Mouse (Mus musculus) small intestine, adult 2 months (tissue): ENCODE measurements around the gene Rbak. TPM values are rescaled to one million over a fixed set of nuclear protein-coding genes. Genes with fewer than 3 reads are reported as not detected.
"Not testable (repeated sequence)": the region's sequence is repeated elsewhere in the genome, so short reads cannot be mapped to it uniquely, and the experiment has no call there.

ENCODE experiments used
- H3K27ac ChIP-seq: fragments of 200-500 bp; 2 replicates; pipeline ENCODE4 v1.5.1; 2012; ENCODE audit warnings: low read depth, low read length, control low read depth, inconsistent platforms; ENCODE audit not compliant: insufficient read depth
- H3K27me3 ChIP-seq: fragments of 200-500 bp; 2 replicates; pipeline ENCODE4 v1.6.1; 2012; ENCODE audit warnings: mild to moderate bottlenecking, moderate library complexity, low read length, inconsistent platforms; ENCODE audit not compliant: control insufficient read depth, insufficient read depth
- H3K36me3 ChIP-seq: fragments of 200-500 bp; 2 replicates; pipeline ENCODE4 v1.6.1; 2012; ENCODE audit warnings: mild to moderate bottlenecking, low read length, control low read depth, inconsistent platforms; ENCODE audit not compliant: control insufficient read depth, insufficient read depth
- H3K4me1 ChIP-seq: fragments of 200-500 bp; 2 replicates; pipeline ENCODE4 v1.6.1; 2012; ENCODE audit warnings: low read length, inconsistent platforms, mixed read lengths; ENCODE audit not compliant: control insufficient read depth, insufficient read depth, insufficient read length
- H3K4me3 ChIP-seq: fragments of 200-500 bp; 2 replicates; pipeline ENCODE4 v1.5.1; 2012; ENCODE audit warnings: low read depth, mild to moderate bottlenecking, control low read depth, inconsistent platforms, low read length, moderate library complexity
- CTCF ChIP-seq: fragments of 200-500 bp; IDR thresholded peaks from 2 replicates; pipeline ENCODE4 v1.5.1; 2012; ENCODE audit warnings: low read depth, mild to moderate bottlenecking, control low read depth, inconsistent platforms, low read length, moderate library complexity, mixed read lengths; ENCODE audit not compliant: insufficient replicate concordance, insufficient read length; ENCODE audit errors: extremely low read depth
- POLR2A ChIP-seq: fragments of 200-500 bp; IDR thresholded peaks from 2 replicates; pipeline ENCODE4 v1.6.1; 2012; ENCODE audit warnings: low read depth, mild to moderate bottlenecking, control low read depth, inconsistent platforms, low read length, moderate library complexity
- WGBS: fragments of 180-500 bp; shearing (Covaris S2); methylation state at CpG from one replicate; pipeline ENCODE4 v1.1.7; 2018; 5-methylcytosine and 5-hydroxymethylcytosine counted together
- polyA plus RNA-seq: library from polyadenylated mRNA; depleted of rRNA; stranded (reverse); fragments of >200 nt; gene quantifications from 2 replicates; pipeline ENCODE4 v1.2.3, GENCODE M21; 2012

Gene Rbak
- polyA plus RNA-seq, 1 experiment, result 1.4 TPM

- Histone ChIP-seq H3K36me3 (no peaks in the 10 kb centered on the region), H3K4me3 (no peak overlapping the region), H3K27me3 (0 out of 2 replicates have a peak, but pooled peaks cover 3% of the 10 kb centered on the region), H3K4me1 (peaks cover 6% of the 10 kb centered on the region; the same call in 1 of the 2 replicates), H3K27ac (no peak overlapping the region)
- 86% methylated on average over 7 of the region's 7 CpGs for WGBS
- TF ChIP-seq CTCF (no peak), POLR2A (no peak)
Measured at GRCm38 (mm10) chr5:143135042-143135441, 45.5 kb downstream of the Rbak start.

DNA sequence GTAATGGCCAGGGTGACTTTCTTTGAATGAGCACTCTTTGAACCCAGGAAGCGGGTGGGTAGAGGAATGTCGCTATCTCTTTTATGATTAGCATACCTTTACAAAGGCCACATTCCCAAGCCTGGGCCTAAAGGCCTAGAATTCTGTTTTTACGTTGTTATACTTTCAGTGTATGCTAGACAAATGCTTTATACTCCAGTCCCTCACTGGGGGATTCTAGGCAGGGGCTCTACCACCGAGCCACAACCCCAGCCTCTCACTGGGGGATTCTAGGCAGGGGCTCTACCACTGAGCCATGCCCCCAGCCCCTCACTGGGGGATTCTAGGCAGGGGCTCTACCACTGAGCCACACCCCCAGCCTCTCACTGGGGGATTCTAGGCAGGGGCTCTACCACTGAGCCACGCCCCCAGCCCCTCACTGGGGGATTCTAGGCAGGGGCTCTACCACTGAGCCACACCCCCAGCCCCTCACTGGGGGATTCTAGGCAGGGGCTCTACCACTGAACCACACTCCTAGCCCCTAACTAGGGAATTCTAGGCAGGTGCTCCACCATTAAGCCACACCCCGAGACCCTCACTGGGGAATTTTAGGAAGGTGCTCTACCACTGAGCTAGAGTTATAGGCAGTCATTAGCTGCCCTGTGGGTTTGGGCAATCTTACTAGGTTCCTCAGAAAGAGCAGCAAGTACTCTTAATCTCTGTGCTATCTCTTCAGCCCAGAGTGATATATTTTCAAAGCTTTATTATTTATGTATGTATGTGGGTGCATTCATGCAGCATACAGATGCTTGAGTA, 46.2 kb downstream of the Rbak start:
- H3K27me3 ChIP-seq, H3K4me3 ChIP-seq, H3K36me3 ChIP-seq, H3K27ac ChIP-seq, H3K4me1 ChIP-seq: not testable (repeated sequence)
- 81% methylated on average over 4 of the region's 6 CpGs for WGBS

- 16% methylated on average over 13 of the region's 13 CpGs for WGBS
- 0 out of 2 replicates have a peak, but pooled peaks cover 3% of the 10 kb centered on the region for H3K27me3 ChIP-seq
- H3K36me3 ChIP-seq, result no peaks in the 10 kb centered on the region
- peaks cover 6% of the 10 kb centered on the region; the same call in 1 of the 2 replicates for H3K4me1 ChIP-seq
- H3K4me3 ChIP-seq, result no peak overlapping the region
- no peak overlapping the region for H3K27ac ChIP-seq
- TF ChIP-seq CTCF, result no peak
- no peak for TF ChIP-seq POLR2A
Measured at GRCm38 (mm10) chr5:143132935-143133514, 47.5 kb downstream of the Rbak start.

- Histone ChIP-seq H3K4me1 (peaks cover 6% of the 10 kb centered on the region; the same call in 1 of the 2 replicates), H3K4me3 (no peak overlapping the region), H3K27me3 (0 out of 2 replicates have a peak, but pooled peaks cover 3% of the 10 kb centered on the region), H3K27ac (no peak overlapping the region), H3K36me3 (no peaks in the 10 kb centered on the region)
- TF ChIP-seq POLR2A, result no peak
- TF ChIP-seq CTCF, result no peak
- WGBS, result 90% methylated on average over 7 of the region's 7 CpGs
Measured at GRCm38 (mm10) chr5:143130342-143130741, 50.2 kb downstream of the Rbak start.

DNA sequence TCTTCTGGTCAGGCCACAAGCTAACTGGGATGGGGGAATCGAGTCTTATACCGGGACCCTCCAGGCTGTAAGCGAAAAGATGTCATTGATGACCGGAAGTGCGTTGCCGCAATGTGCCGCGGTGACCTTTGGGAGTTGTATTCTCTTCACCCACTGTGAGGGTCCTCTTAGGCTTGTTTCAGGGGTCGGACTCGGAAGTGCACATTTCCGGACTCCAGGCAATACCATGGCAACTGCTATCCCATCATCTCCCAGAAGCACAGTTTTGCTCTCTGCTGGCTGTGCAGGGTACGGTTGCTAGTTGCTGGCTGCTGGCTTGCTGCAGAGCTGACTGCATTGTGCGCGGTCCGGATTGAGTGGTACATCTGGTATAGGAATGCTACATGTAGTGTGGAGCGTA, 51.5 kb downstream of the Rbak start:
- TF ChIP-seq CTCF (no peak), POLR2A (no peak)
- Histone ChIP-seq H3K4me1 (peaks cover 6% of the 10 kb centered on the region; the same call in 1 of the 2 replicates), H3K36me3 (no peaks in the 10 kb centered on the region), H3K27me3 (0 out of 2 replicates have a peak, but pooled peaks cover 3% of the 10 kb centered on the region), H3K27ac (no peak overlapping the region), H3K4me3 (no peak overlapping the region)
- 90% methylated on average over 16 of the region's 16 CpGs for WGBS

DNA sequence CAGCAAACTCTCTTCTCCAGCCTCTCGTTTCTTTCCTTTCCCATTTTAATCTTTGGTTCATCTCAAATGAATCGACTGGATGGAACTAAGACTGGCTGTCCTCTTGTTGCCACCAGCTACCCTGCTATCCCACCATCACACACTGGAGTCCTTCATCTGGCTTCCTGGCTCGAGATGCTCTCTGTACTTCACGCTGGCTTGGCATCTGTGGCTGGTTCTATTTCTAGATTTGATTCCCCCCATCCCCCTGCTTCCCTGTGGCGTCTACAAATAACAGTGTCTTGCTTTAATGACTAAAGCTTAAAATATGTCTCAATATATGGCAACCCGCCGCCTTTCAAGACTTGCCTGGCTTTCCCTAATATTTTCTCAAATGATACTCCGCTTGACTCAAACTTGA, 52.7 kb downstream of the Rbak start:
- no peaks in the 10 kb centered on the region for H3K36me3 ChIP-seq
- TF ChIP-seq POLR2A, result no peak
- no peak for TF ChIP-seq CTCF
- H3K27me3 ChIP-seq, result 0 out of 2 replicates have a peak, but pooled peaks cover 3% of the 10 kb centered on the region
- H3K27ac ChIP-seq, result no peak overlapping the region
- H3K4me1 ChIP-seq, result peaks cover 3% of the 10 kb centered on the region; the same call in 1 of the 2 replicates
- WGBS, result 81% methylated on average over 8 of the region's 8 CpGs
- no peak overlapping the region for H3K4me3 ChIP-seq

- TF ChIP-seq CTCF (no peak), POLR2A (no peak)
- H3K36me3 ChIP-seq, result no peaks in the 10 kb centered on the region
- 0 out of 2 replicates have a peak, but pooled peaks cover 3% of the 10 kb centered on the region for H3K27me3 ChIP-seq
- 57% methylated on average over 4 of the region's 4 CpGs for WGBS
- no peak overlapping the region for H3K4me3 ChIP-seq
- no peak overlapping the region for H3K27ac ChIP-seq
- H3K4me1 ChIP-seq, result no peaks in the 10 kb centered on the region
Measured at GRCm38 (mm10) chr5:143126908-143127307, 53.7 kb downstream of the Rbak start.
